Mouse (Mus musculus) frontal cortex, postnatal 10 days (tissue): ENCODE measurements at regions not wholly inside any gene's neighbourhood (a gene's known extent, or its start where the extent isn't known, plus 50 kb on each side); places are given as distances from the start of the nearest gene placed in this dataset.
A peak's percentile ranks its signal among the peaks of the same experiment; 100 is the strongest.

Experiments used
- DNase-seq, 2 experiments: peaks; one replicate each; pipeline ENCODE4 v3.0.0; 2022; ENCODE audit warnings: low spot score in 2 of 2, mixed read lengths in 1 of 2

GRCm38 (mm10) chr10:65845096-65845624 lies 1250.8 kb upstream of the Jmjd1c start:
- DNase-seq: no peak

- no peak for DNase-seq
These were observed 1249.8 kb upstream of the Jmjd1c start for GRCm38 (mm10) chr10:65846136-65846535.

GRCm38 (mm10) chr10:65847622-65848021 lies 1248.3 kb upstream of the Jmjd1c start:
- DNase-seq: no peak

- no peak for DNase-seq
These were observed 1206.0 kb upstream of the Jmjd1c start for GRCm38 (mm10) chr10:65889881-65890280.

- no peak for DNase-seq
These were observed 1188.4 kb upstream of the Jmjd1c start for GRCm38 (mm10) chr10:65907571-65907970.

- no peak for DNase-seq
These were observed 1183.4 kb upstream of the Jmjd1c start for GRCm38 (mm10) chr10:65912518-65912917.

- DNase-seq: no peak
These were observed 1163.8 kb upstream of the Jmjd1c start for GRCm38 (mm10) chr10:65932077-65932476.

GRCm38 (mm10) chr10:65948587-65948986 lies 1147.3 kb upstream of the Jmjd1c start:
- DNase-seq: peak in 1 of 2 experiments; percentile 4

- no peak for DNase-seq
These were observed 1133.5 kb upstream of the Jmjd1c start for GRCm38 (mm10) chr10:65962441-65962840.

- no peak for DNase-seq
These were observed 1126.2 kb upstream of the Jmjd1c start for GRCm38 (mm10) chr10:65969770-65970169.
